Mouse (Mus musculus): ENCODE data around the gene 4933405L10Rik. TPM values are rescaled to one million over a fixed set of nuclear protein-coding genes. Genes with fewer than 3 reads are reported as not detected.

Gene 4933405L10Rik
- polyA plus RNA-seq (2014; fragmentation: Nextera tagmentation; extraction: Ambion mirVana), result 0.22 and 0.27 TPM in 2 replicates

- Histone ChIP-seq H3K9me3 (ENCODE audit: control insufficient read depth, low read length) (no peaks in the 10 kb centered on the region), H3K27ac (no peak within 1 kb of the TSS), H3K36me3 (replicated peaks; ENCODE audit: control insufficient read depth, insufficient read depth) (0 out of 2 replicates have a peak, but pooled peaks cover 12% of the 10 kb centered on the region), H3K4me1 (replicated peaks; ENCODE audit: control insufficient read depth, insufficient read depth, low read length) (peaks cover 10% of the 10 kb centered on the region), H3K4me3 (replicated peaks; ENCODE audit: low read length) (peak within 1 kb of the TSS; percentile 52), H3K27me3 (ENCODE audit: control insufficient read depth, insufficient read depth, low read length) (no peaks in the 10 kb centered on the region), H3K4me2 (replicated peaks) (peak within 1 kb of the TSS; percentile 91), H3K9ac (peak within 1 kb of the TSS; percentile 62)
- DNase-seq (ENCODE audit: low spot score) (peak; percentile 94), ATAC-seq (ENCODE audit: low FRiP score) (peak; percentile 85)
- 1% methylated on average over 54 of the region's 55 CpGs for WGBS
These were observed at the start of gene 4933405L10Rik, which contains the start of gene Enkd1 for GRCm38 (mm10) chr8:105707498-105708403. Gene 4933405L10Rik, plus strand, starts transcription at chr8:105707655. Gene Enkd1, minus strand, starts transcription at chr8:105708210.

GRCm38 (mm10) chr8:105661167-105661566, 46.3 kb upstream of the 4933405L10Rik start:
- H3K27me3 ChIP-seq (ENCODE audit: control insufficient read depth, insufficient read depth, low read length), result no peaks in the 10 kb centered on the region
- H3K27ac ChIP-seq, result no peak overlapping the region
- H3K4me1 ChIP-seq (replicated peaks; ENCODE audit: control insufficient read depth, insufficient read depth, low read length), result no peaks in the 10 kb centered on the region
- H3K9ac ChIP-seq, result no peak overlapping the region
- ATAC-seq (ENCODE audit: low FRiP score) (no peak), DNase-seq (ENCODE audit: low spot score) (no peak)
- H3K9me3 ChIP-seq (ENCODE audit: control insufficient read depth, low read length), result no peaks in the 10 kb centered on the region
- H3K36me3 ChIP-seq (replicated peaks; ENCODE audit: control insufficient read depth, insufficient read depth), result peaks cover 24% of the 10 kb centered on the region
- 80% methylated on average over 3 of the region's 3 CpGs for WGBS
- no peak overlapping the region for H3K4me3 ChIP-seq (replicated peaks; ENCODE audit: low read length)
- H3K4me2 ChIP-seq (replicated peaks), result no peak overlapping the region

GRCm38 (mm10) chr8:105677891-105678290, 29.6 kb upstream of the 4933405L10Rik start:
- no peaks in the 10 kb centered on the region for H3K27me3 ChIP-seq (ENCODE audit: control insufficient read depth, insufficient read depth, low read length)
- no peaks in the 10 kb centered on the region for H3K4me1 ChIP-seq (replicated peaks; ENCODE audit: control insufficient read depth, insufficient read depth, low read length)
- no peak overlapping the region for H3K4me2 ChIP-seq (replicated peaks)
- WGBS, result 94% methylated on average over 1 of the region's 1 CpGs
- H3K36me3 ChIP-seq (replicated peaks; ENCODE audit: control insufficient read depth, insufficient read depth), result peaks cover 98% of the 10 kb centered on the region
- H3K4me3 ChIP-seq (replicated peaks; ENCODE audit: low read length), result no peak overlapping the region
- H3K9ac ChIP-seq, result no peak overlapping the region
- H3K9me3 ChIP-seq (ENCODE audit: control insufficient read depth, low read length), result no peaks in the 10 kb centered on the region
- ATAC-seq (ENCODE audit: low FRiP score) (no peak), DNase-seq (ENCODE audit: low spot score) (no peak)
- no peak overlapping the region for H3K27ac ChIP-seq

- DNase-seq (ENCODE audit: low spot score), result no peak
- Histone ChIP-seq H3K4me3 (replicated peaks; ENCODE audit: low read length) (no peak overlapping the region), H3K36me3 (replicated peaks; ENCODE audit: control insufficient read depth, insufficient read depth) (peaks cover 40% of the 10 kb centered on the region), H3K9me3 (ENCODE audit: control insufficient read depth, low read length) (no peaks in the 10 kb centered on the region), H3K9ac (no peak overlapping the region), H3K27me3 (ENCODE audit: control insufficient read depth, insufficient read depth, low read length) (no peaks in the 10 kb centered on the region), H3K4me1 (replicated peaks; ENCODE audit: control insufficient read depth, insufficient read depth, low read length) (no peaks in the 10 kb centered on the region), H3K27ac (no peak overlapping the region), H3K4me2 (replicated peaks) (no peak overlapping the region; the same call in 1 of the 2 replicates)
- no peak for ATAC-seq (ENCODE audit: low FRiP score)
- WGBS, result 86% methylated on average over 7 of the region's 7 CpGs
These were observed 22.1 kb upstream of the 4933405L10Rik start for GRCm38 (mm10) chr8:105685325-105685724.

- DNase-seq (ENCODE audit: low spot score) (no peak), ATAC-seq (ENCODE audit: low FRiP score) (no peak)
- Histone ChIP-seq H3K4me1 (replicated peaks; ENCODE audit: control insufficient read depth, insufficient read depth, low read length) (no peaks in the 10 kb centered on the region), H3K27ac (no peak within 1 kb of the TSS), H3K9me3 (ENCODE audit: control insufficient read depth, low read length) (no peaks in the 10 kb centered on the region), H3K27me3 (ENCODE audit: control insufficient read depth, insufficient read depth, low read length) (no peaks in the 10 kb centered on the region), H3K36me3 (replicated peaks; ENCODE audit: control insufficient read depth, insufficient read depth) (peaks cover 35% of the 10 kb centered on the region), H3K9ac (no peak within 1 kb of the TSS), H3K4me2 (replicated peaks) (peak within 1 kb of the TSS; percentile 10; the same call in 1 of the 2 replicates), H3K4me3 (replicated peaks; ENCODE audit: low read length) (no peak within 1 kb of the TSS)
- 15% methylated on average over 26 of the region's 26 CpGs for WGBS
These were observed 21.6 kb upstream of the 4933405L10Rik start, which contains the start of gene Carmil2 for GRCm38 (mm10) chr8:105685796-105686308. Gene Carmil2, plus strand, starts transcription at chr8:105686274.

GRCm38 (mm10) chr8:105686551-105686950, 20.9 kb upstream of the 4933405L10Rik start:
- peaks cover 28% of the 10 kb centered on the region for H3K36me3 ChIP-seq (replicated peaks; ENCODE audit: control insufficient read depth, insufficient read depth)
- H3K9me3 ChIP-seq (ENCODE audit: control insufficient read depth, low read length), result no peaks in the 10 kb centered on the region
- ATAC-seq (ENCODE audit: low FRiP score) (no peak), DNase-seq (ENCODE audit: low spot score) (no peak)
- no peaks in the 10 kb centered on the region for H3K27me3 ChIP-seq (ENCODE audit: control insufficient read depth, insufficient read depth, low read length)
- H3K4me1 ChIP-seq (replicated peaks; ENCODE audit: control insufficient read depth, insufficient read depth, low read length), result no peaks in the 10 kb centered on the region
- WGBS, result 66% methylated on average over 6 of the region's 6 CpGs
- no peak overlapping the region for H3K9ac ChIP-seq
- no peak overlapping the region for H3K4me2 ChIP-seq (replicated peaks)
- no peak overlapping the region for H3K4me3 ChIP-seq (replicated peaks; ENCODE audit: low read length)
- H3K27ac ChIP-seq, result no peak overlapping the region

- H3K9me3 ChIP-seq (ENCODE audit: control insufficient read depth, low read length), result no peaks in the 10 kb centered on the region
- no peaks in the 10 kb centered on the region for H3K4me1 ChIP-seq (replicated peaks; ENCODE audit: control insufficient read depth, insufficient read depth, low read length)
- no peak overlapping the region for H3K4me2 ChIP-seq (replicated peaks)
- H3K27ac ChIP-seq, result no peak overlapping the region
- H3K27me3 ChIP-seq (ENCODE audit: control insufficient read depth, insufficient read depth, low read length), result no peaks in the 10 kb centered on the region
- H3K36me3 ChIP-seq (replicated peaks; ENCODE audit: control insufficient read depth, insufficient read depth), result peaks cover 18% of the 10 kb centered on the region
- DNase-seq (ENCODE audit: low spot score) (no peak), ATAC-seq (ENCODE audit: low FRiP score) (no peak)
- whole genome bisulfite sequencing, result 65% methylated on average over 8 of the region's 8 CpGs
- no peak overlapping the region for H3K9ac ChIP-seq
- H3K4me3 ChIP-seq (replicated peaks; ENCODE audit: low read length), result no peak overlapping the region
These were observed 19.9 kb upstream of the 4933405L10Rik start for GRCm38 (mm10) chr8:105687512-105687911.

- Histone ChIP-seq H3K4me2 (replicated peaks) (no peak overlapping the region), H3K36me3 (replicated peaks; ENCODE audit: control insufficient read depth, insufficient read depth) (peaks cover 10% of the 10 kb centered on the region; the same call in 1 of the 2 replicates), H3K4me1 (replicated peaks; ENCODE audit: control insufficient read depth, insufficient read depth, low read length) (no peaks in the 10 kb centered on the region), H3K27ac (no peak overlapping the region), H3K9ac (no peak overlapping the region), H3K27me3 (ENCODE audit: control insufficient read depth, insufficient read depth, low read length) (no peaks in the 10 kb centered on the region), H3K4me3 (replicated peaks; ENCODE audit: low read length) (no peak overlapping the region), H3K9me3 (ENCODE audit: control insufficient read depth, low read length) (no peaks in the 10 kb centered on the region)
- DNase-seq (ENCODE audit: low spot score) (no peak), ATAC-seq (ENCODE audit: low FRiP score) (no peak)
- WGBS, result 73% methylated on average over 14 of the region's 14 CpGs
These were observed 19.2 kb upstream of the 4933405L10Rik start for GRCm38 (mm10) chr8:105688242-105688752.

- no peaks in the 10 kb centered on the region for H3K9me3 ChIP-seq (ENCODE audit: control insufficient read depth, low read length)
- no peak overlapping the region for H3K4me3 ChIP-seq (replicated peaks; ENCODE audit: low read length)
- 61% methylated on average over 35 of the region's 35 CpGs for WGBS
- H3K27ac ChIP-seq, result no peak overlapping the region
- H3K27me3 ChIP-seq (ENCODE audit: control insufficient read depth, insufficient read depth, low read length), result no peaks in the 10 kb centered on the region
- ATAC-seq (ENCODE audit: low FRiP score) (no peak), DNase-seq (ENCODE audit: low spot score) (no peak)
- H3K36me3 ChIP-seq (replicated peaks; ENCODE audit: control insufficient read depth, insufficient read depth), result no peaks in the 10 kb centered on the region
- H3K9ac ChIP-seq, result no peak overlapping the region
- no peaks in the 10 kb centered on the region for H3K4me1 ChIP-seq (replicated peaks; ENCODE audit: control insufficient read depth, insufficient read depth, low read length)
- no peak overlapping the region for H3K4me2 ChIP-seq (replicated peaks)
These were observed 18.0 kb upstream of the 4933405L10Rik start for GRCm38 (mm10) chr8:105689256-105689982.
